Mouse (Mus musculus): ENCODE results near the gene Plvap. TPM values are rescaled to one million over a fixed set of nuclear protein-coding genes. Genes with fewer than 3 reads are reported as not detected.

Plvap gene
- polyA plus RNA-seq, 1 experiment: 0.18 TPM

GRCm38 (mm10) chr8:71456906-71457305, 54.6 kb downstream of the Plvap start:
- no peak overlapping the region for H3K4me3 ChIP-seq (replicated peaks)
- H3K27me3 ChIP-seq (ENCODE audit: control insufficient read depth): no peaks in the 10 kb centered on the region
- H3K36me3 ChIP-seq (ENCODE audit: control insufficient read depth): peaks cover 21% of the 10 kb centered on the region
- peaks cover 23% of the 10 kb centered on the region for H3K4me1 ChIP-seq (ENCODE audit: control insufficient read depth)
- no peak for TF ChIP-seq TAL1 (IDR thresholded peaks at IDR 0.05; ENCODE audit: low read length)
- no peak for TF ChIP-seq GATA1 (IDR thresholded peaks at IDR 0.05; ENCODE audit: low read length)
- H3K9me3 ChIP-seq (ENCODE audit: control insufficient read depth, low read length): peaks cover 8% of the 10 kb centered on the region

GRCm38 (mm10) chr8:71454668-71455067, 56.9 kb downstream of the Plvap start:
- no peak for TF ChIP-seq GATA1 (IDR thresholded peaks at IDR 0.05; ENCODE audit: low read length)
- no peak for TF ChIP-seq TAL1 (IDR thresholded peaks at IDR 0.05; ENCODE audit: low read length)
- Histone ChIP-seq H3K4me1 (ENCODE audit: control insufficient read depth) (peaks cover 15% of the 10 kb centered on the region), H3K27me3 (ENCODE audit: control insufficient read depth) (peaks cover 2% of the 10 kb centered on the region; the same call in 1 of the 2 replicates), H3K9me3 (ENCODE audit: control insufficient read depth, low read length) (no peaks in the 10 kb centered on the region), H3K4me3 (replicated peaks) (no peak overlapping the region), H3K36me3 (ENCODE audit: control insufficient read depth) (peaks cover 4% of the 10 kb centered on the region)

GRCm38 (mm10) chr8:71452669-71453068, 58.9 kb downstream of the Plvap start:
- no peaks in the 10 kb centered on the region for H3K9me3 ChIP-seq (ENCODE audit: control insufficient read depth, low read length)
- no peak for TF ChIP-seq GATA1 (IDR thresholded peaks at IDR 0.05; ENCODE audit: low read length)
- TF ChIP-seq TAL1 (IDR thresholded peaks at IDR 0.05; ENCODE audit: low read length): no peak
- H3K27me3 ChIP-seq (ENCODE audit: control insufficient read depth): peaks cover 2% of the 10 kb centered on the region; the same call in 1 of the 2 replicates
- no peaks in the 10 kb centered on the region for H3K36me3 ChIP-seq (ENCODE audit: control insufficient read depth)
- H3K4me3 ChIP-seq (replicated peaks): no peak overlapping the region
- H3K4me1 ChIP-seq (ENCODE audit: control insufficient read depth): peaks cover 11% of the 10 kb centered on the region

GRCm38 (mm10) chr8:71451777-71452176, 59.8 kb downstream of the Plvap start:
- H3K9me3 ChIP-seq (ENCODE audit: control insufficient read depth, low read length): no peaks in the 10 kb centered on the region
- peaks cover 2% of the 10 kb centered on the region; the same call in 1 of the 2 replicates for H3K27me3 ChIP-seq (ENCODE audit: control insufficient read depth)
- H3K4me1 ChIP-seq (ENCODE audit: control insufficient read depth): peaks cover 2% of the 10 kb centered on the region
- H3K4me3 ChIP-seq (replicated peaks): no peak overlapping the region
- no peaks in the 10 kb centered on the region for H3K36me3 ChIP-seq (ENCODE audit: control insufficient read depth)
- TF ChIP-seq TAL1 (IDR thresholded peaks at IDR 0.05; ENCODE audit: low read length) (no peak), GATA1 (IDR thresholded peaks at IDR 0.05; ENCODE audit: low read length) (no peak)

- Histone ChIP-seq H3K4me1 (ENCODE audit: control insufficient read depth) (no peaks in the 10 kb centered on the region), H3K27me3 (ENCODE audit: control insufficient read depth) (peaks cover 2% of the 10 kb centered on the region; the same call in 1 of the 2 replicates), H3K36me3 (ENCODE audit: control insufficient read depth) (no peaks in the 10 kb centered on the region), H3K4me3 (replicated peaks) (no peak overlapping the region), H3K9me3 (ENCODE audit: control insufficient read depth, low read length) (no peaks in the 10 kb centered on the region)
- TF ChIP-seq TAL1 (IDR thresholded peaks at IDR 0.05; ENCODE audit: low read length): no peak
- no peak for TF ChIP-seq GATA1 (IDR thresholded peaks at IDR 0.05; ENCODE audit: low read length)
Observed at GRCm38 (mm10) chr8:71451337-71451736, 60.2 kb downstream of the Plvap start.

Other genes with a start within 250 kb of the Plvap start
- 3.9 and 4.3 TPM in 2 replicates for gene Myo9b, start 239.0 kb downstream of the Plvap start, polyA plus RNA-seq (2012)
- gene Haus8, start 238.8 kb downstream of the Plvap start, polyA plus RNA-seq (2012): 3.5 and 4.5 TPM in 2 replicates
- gene Use1, start 144.9 kb downstream of the Plvap start, polyA plus RNA-seq (2012): 16.3 and 17.0 TPM in 2 replicates
- gene Ocel1, start 140.5 kb downstream of the Plvap start, polyA plus RNA-seq (2012): 6.6 and 7.5 TPM in 2 replicates
- 0.41 and 0.60 TPM in 2 replicates for gene Nr2f6, start 129.8 kb downstream of the Plvap start, polyA plus RNA-seq (2012)
- gene Ushbp1, start 116.0 kb downstream of the Plvap start, polyA plus RNA-seq (2012): 0.03 and 0.10 TPM in 2 replicates
- gene Babam1, start 114.9 kb downstream of the Plvap start, polyA plus RNA-seq (2012): 15.4 and 18.1 TPM in 2 replicates
- gene Ankle1, start 105.7 kb downstream of the Plvap start, polyA plus RNA-seq (2012): 17.4 and 17.5 TPM in 2 replicates
- gene Abhd8, start 48.1 kb downstream of the Plvap start, polyA plus RNA-seq (2012): 3.9 and 4.7 TPM in 2 replicates
- gene Mrpl34, start 46.8 kb downstream of the Plvap start, polyA plus RNA-seq (2012): 18.9 and 20.4 TPM in 2 replicates
- 41.0 and 42.3 TPM in 2 replicates for gene Dda1, start 42.6 kb downstream of the Plvap start, polyA plus RNA-seq (2012)
- 0.09 and 0.20 TPM in 2 replicates for gene Ano8, start 25.8 kb downstream of the Plvap start, polyA plus RNA-seq (2012)
- 1.2 and 1.4 TPM in 2 replicates for gene Gtpbp3, start 23.6 kb downstream of the Plvap start, polyA plus RNA-seq (2012)
- gene Ccdc194, start 14.0 kb upstream of the Plvap start, polyA plus RNA-seq (2012): 0.02 TPM in 1 of 2 replicates, not detected in the other
- gene Bst2, start 25.7 kb upstream of the Plvap start, polyA plus RNA-seq (2012): 0.21 and 0.72 TPM in 2 replicates
- 2.9 and 3.6 TPM in 2 replicates for gene Mvb12a, start 31.2 kb upstream of the Plvap start, polyA plus RNA-seq (2012)
- not detected in 2 replicates for gene Tmem221, start 47.1 kb upstream of the Plvap start, polyA plus RNA-seq (2012)
- not detected in 2 replicates for gene Nxnl1, start 54.8 kb upstream of the Plvap start, polyA plus RNA-seq (2012)
- 0.02 and 0.03 TPM in 2 replicates for gene Slc27a1, start 57.1 kb upstream of the Plvap start, polyA plus RNA-seq (2012)
- 12.5 and 16.2 TPM in 2 replicates for gene Pgls, start 80.4 kb upstream of the Plvap start, polyA plus RNA-seq (2012)
- gene Fam129c, start 85.9 kb upstream of the Plvap start, polyA plus RNA-seq (2012): 0.10 and 0.13 TPM in 2 replicates
- gene Colgalt1, start 99.2 kb upstream of the Plvap start, polyA plus RNA-seq (2012): 0.41 and 0.72 TPM in 2 replicates
- gene Unc13a, start 160.0 kb upstream of the Plvap start, polyA plus RNA-seq (2012): 0.01 TPM in 1 of 2 replicates, not detected in the other
- gene Jak3, start 164.5 kb upstream of the Plvap start, polyA plus RNA-seq (2012): 1.5 TPM in 2 replicates
- gene Insl3, start 177.5 kb upstream of the Plvap start, polyA plus RNA-seq (2012): 0.36 and 0.75 TPM in 2 replicates
- gene B3gnt3, start 190.0 kb upstream of the Plvap start, polyA plus RNA-seq (2012): 3.4 and 3.7 TPM in 2 replicates
- 14.2 and 14.6 TPM in 2 replicates for gene Fcho1, start 214.0 kb upstream of the Plvap start, polyA plus RNA-seq (2012)

Data from erythroblast, embryonic 14.5 days (primary cell).